Mouse (Mus musculus): ENCODE measurements around the gene Ccdc146.

Gene Ccdc146

DNA sequence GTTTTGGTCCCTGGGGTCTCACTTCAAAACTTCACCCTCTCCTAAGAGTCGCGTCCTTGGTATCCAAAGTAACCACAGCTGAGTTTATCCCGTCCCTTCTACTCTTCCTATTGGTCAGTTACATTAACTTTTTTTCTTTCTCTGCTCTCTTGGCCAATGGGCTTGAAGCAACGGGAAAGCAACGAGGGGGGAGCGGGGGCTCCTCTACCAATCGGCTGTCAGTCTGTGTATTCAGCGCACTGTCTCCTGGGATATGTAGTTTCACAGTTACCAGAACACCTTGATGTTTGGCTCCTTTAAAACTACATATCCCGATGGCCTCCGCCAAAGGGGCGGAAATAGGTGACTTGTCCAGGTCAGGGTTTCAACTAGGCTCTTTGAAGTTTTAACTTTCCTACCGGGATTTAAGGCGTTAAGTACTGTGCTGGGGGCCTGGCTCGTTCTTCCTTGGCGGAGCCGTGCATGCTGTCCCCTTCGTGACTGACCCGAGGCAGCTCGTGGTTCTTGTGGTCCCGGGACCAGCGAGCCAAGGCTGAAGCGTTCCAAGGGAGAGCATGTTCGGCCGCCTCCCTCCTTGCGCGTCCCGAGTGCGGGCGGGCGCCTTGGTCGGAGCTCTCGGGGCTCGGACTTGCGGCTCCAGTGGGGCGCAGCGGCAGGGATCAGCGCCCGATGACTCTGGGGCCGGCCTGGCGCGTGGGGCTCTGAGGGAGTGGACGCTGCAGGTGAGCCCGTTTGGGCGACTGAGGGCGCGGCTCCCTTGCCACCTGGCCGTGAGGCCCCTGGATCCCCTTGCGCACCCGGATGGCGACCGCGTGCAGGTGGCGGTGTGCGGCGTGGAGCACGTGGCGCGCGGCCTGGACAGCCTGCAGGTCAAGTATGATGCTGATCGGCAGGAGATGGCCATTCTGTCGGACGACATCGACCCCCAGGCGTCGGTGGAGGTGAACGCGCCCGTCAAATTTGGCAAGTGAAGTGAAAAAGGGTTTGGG lies at the start of gene Ccdc146, which contains the start of gene Fam185a:
Ccdc146 (minus strand) TSS at position 64 of the 989 bp plus-strand sequence.
Fam185a (plus strand) TSS at position 345 of the 989 bp plus-strand sequence.
- peak; percentile 98 for DNase-seq

- DNase-seq, result no peak
These were observed 43.6 kb upstream of the Ccdc146 start for GRCm38 (mm10) chr5:21468100-21468499.

DNA sequence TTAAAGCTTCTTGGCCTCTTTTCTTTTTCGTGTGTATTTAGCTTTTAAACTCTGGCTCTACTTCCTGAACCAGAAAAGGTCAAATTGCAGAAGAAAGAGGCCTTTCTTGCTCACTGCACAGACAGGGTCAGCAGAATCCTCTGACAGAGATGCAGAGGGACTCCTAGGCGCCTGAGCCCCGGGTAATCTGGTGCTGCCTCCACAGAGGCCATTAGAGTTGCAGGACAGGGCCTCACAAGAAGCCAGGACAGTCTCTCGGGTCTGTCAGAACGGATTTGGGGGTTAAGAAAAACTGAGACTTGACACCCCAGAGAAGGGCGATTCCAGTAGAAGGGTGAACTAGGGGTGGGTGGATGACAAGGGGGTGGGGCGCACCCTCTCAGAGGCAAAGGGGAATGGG lies 42.9 kb upstream of the Ccdc146 start:
- DNase-seq, result no peak

- peak; percentile 53 for DNase-seq
These were observed 16.5 kb upstream of the Ccdc146 start for GRCm38 (mm10) chr5:21440833-21441530.

DNA sequence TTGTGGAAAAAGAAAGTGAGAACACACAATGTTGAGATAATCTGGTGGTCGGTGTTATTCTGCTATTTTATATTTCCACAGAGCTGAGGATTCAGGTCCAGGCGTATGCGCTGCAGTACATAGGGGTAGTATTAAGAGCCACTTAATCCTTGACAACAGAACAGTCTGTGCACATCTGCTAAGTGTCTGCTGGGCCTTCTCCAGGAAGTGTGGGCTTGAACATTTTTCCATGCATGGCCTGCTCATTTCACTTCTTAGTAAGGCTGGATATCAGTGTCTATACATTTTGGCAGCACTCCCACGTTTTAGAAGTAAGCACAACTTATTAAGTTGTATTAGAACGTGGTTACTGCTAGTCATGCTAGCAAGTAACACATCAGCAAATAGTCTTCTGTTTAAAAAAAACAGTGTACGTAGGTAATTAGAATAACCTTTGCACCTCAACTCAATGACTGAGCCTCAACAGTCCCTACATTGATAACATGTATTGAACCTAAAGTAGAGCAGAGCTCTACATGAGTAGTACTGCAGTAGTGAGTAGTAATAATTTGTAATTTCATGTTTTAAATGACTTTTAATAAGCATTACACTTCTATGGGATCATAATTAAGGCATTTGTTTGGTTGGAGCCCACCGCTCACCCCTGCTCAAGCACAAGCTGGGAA lies 15.1 kb upstream of the Ccdc146 start:
- no peak for DNase-seq

GRCm38 (mm10) chr5:21438428-21438827 lies 14.0 kb upstream of the Ccdc146 start:
- no peak for DNase-seq

GRCm38 (mm10) chr5:21436471-21436975 lies 12.0 kb upstream of the Ccdc146 start:
- no peak for DNase-seq

GRCm38 (mm10) chr5:21434148-21434929 lies 9.9 kb upstream of the Ccdc146 start:
- DNase-seq, result peak; percentile 24

- DNase-seq, result no peak
These were observed 2.2 kb upstream of the Ccdc146 start for GRCm38 (mm10) chr5:21426666-21427065.

DNA sequence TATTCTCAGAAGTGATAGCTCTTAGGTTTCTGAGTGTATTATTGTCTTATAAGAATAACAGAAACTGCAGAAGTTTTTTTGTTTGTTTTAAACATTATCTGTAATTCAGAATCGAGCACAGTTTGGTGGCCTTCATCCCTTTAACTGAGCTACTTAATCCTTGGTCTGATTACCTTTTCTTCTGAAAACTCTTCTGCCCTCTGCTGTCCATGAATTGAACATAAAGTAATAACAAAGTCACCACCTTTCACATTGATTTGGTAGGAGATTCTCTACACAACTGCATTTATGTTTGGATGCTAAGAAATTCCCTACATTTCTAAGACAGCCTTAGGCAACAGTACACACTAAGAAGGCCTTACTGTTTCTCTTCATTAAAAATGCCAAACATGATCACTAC lies 3.9 kb downstream of the Ccdc146 start:
- peak; percentile 34 for DNase-seq

- DNase-seq, result no peak
These were observed 5.9 kb downstream of the Ccdc146 start for GRCm38 (mm10) chr5:21418613-21419012.

DNA sequence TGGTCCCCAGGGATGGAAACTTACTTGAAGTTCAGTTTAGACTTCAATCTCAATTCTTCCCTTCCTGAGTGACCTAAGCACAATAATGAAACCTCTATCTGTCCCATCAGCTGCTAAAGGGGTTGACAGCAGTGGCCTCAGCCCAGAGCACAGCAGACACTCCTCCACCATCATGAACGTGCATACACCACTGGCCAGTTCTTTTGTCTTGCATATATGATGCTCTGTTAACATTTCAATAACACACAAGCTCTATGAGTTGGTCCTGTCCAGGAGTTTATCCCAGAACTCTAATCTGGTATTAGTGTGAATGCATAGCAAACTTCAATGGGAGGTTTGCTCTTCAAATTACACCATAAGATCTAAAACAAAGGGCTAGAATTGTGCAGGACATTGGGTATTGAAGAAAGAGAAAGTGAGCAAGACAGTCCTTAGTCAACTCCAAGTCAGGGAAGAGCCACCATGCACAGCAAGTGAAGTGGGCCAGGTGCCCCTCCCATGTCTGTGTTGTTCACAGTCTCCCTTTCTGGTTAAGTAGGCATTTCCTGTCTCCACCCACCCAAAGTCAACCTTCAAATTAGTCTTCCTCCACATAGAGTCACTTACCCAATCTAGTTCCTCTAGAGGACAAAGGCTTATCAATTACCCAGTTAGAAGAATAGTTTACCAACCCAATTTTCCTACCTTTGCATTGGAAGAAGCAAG lies 10.2 kb downstream of the Ccdc146 start:
- DNase-seq, result no peak

GRCm38 (mm10) chr5:21413322-21413721 lies 11.2 kb downstream of the Ccdc146 start:
- DNase-seq, result no peak

DNA sequence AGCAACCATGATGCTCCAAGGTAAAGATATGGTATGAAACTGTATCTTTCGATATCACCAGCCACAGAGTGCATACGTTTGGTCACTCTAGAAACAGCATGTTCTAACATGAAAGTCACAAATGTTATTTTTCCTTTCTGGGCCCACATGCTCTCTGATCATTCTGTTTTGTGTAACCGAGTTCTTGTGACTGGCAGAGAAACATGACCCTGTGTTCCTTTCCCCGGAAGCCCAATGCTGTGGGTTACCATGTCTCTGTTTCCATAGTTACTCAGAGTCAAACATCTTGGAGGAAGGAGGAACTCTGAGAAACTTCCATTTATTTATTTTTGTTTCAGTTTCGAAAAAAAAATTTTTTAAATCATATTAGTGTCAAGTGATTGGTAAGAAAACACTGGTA lies 12.4 kb downstream of the Ccdc146 start:
- DNase-seq, result no peak

- peak; percentile 4 for DNase-seq
These were observed 13.2 kb downstream of the Ccdc146 start for GRCm38 (mm10) chr5:21411261-21411666.

DNA sequence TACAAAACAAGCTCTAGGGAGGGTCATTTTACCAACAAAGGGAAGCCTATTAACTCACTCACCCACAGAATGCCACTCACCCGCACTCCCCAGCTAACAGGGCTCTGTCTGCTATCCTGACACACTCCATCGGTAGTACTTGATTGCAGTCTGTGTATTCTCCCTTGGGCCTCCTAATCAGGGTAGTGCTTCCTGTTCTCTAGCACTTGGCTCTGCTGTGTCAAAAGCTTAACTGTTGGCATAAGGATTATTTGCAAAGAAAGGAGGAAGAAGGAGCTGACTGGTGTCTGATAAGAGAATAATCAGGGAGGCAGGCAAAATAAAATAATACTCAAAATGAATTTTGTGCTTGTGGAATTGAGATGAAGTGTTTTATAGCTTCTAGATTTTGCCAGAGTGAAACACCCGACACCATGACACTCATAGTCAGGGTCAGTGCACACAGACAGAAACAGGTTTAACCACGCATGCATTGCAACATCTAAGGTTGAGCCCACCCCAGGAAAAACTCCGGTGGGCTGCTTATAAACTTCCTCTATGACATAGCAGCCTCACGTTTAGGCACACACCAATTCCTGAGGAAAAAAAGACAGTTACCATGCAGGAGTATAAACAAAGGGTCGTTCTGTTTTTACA lies 29.2 kb downstream of the Ccdc146 start:
- DNase-seq, result no peak

- no peak for DNase-seq
These were observed 29.9 kb downstream of the Ccdc146 start for GRCm38 (mm10) chr5:21394562-21394961.

DNA sequence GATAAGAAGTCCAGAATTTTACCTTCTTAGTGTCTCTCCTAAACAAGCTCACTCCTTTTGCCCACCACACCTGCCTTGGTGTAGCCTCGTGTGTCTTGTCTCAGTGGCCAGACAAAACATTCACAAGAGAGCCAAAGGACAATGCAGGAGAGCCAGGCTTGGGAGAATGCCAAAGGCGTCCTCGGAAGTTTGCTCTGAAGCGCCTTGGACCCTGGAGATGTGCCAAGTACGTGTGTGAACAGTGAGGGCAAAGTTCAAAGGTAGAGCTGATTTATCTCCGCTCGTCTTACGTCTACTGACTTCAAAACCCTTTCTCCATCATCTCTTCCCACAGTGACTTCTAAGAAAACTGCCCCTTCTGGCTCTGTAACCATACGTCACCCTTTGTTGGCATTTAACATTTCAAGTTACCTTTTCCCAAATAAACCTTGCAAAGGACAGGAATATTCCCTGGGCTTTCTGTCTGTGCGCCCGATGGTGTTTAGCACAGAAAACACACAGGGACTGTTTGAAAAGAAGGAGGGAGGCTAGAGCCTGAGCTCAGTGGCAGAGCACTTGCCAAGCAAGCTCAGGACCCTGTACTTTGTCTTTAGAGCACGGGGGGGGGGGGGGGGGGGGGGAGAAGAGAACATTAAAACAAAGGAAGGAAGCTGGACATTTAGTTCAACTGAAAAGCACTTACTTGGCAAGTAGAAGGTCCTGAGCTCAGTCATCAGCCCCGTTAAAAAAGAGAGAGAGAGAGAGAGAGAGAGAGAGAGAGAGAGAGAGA lies 32.7 kb downstream of the Ccdc146 start:
- peak; percentile 54 for DNase-seq

DNA sequence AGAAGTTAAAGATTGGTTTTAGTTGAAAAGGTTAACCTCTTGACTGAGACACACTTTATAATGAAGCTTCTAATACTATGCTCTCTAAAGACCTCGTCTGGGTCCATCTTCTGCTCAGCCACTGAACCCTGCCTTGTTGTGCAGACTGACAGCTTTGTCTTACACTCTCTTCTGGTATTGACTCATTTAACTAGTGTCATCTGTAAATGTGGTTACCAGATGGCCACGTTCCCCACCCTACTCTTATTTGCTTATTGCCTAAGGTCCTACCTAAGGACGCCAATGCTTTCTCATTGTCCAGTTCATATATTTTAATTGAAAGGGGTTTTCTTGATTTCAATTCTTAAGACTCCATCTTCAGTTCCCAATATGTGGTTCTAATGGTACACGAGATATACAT lies 35.6 kb downstream of the Ccdc146 start:
- DNase-seq, result no peak

GRCm38 (mm10) chr5:21387340-21387739 lies 37.1 kb downstream of the Ccdc146 start:
- DNase-seq, result no peak
